Mouse (Mus musculus): ENCODE data around the gene Cd28.
"Not testable (repeated sequence)": the region's sequence is repeated elsewhere in the genome, so short reads cannot be mapped to it uniquely, and the experiment has no call there.

Gene Cd28

GRCm38 (mm10) chr1:60803128-60803824 lies 86.7 kb downstream of the Cd28 start:
- no peak for DNase-seq

GRCm38 (mm10) chr1:60803825-60804696 lies 87.5 kb downstream of the Cd28 start:
- DNase-seq = no peak

- DNase-seq = no peak
Measured at GRCm38 (mm10) chr1:60805178-60805577, 88.6 kb downstream of the Cd28 start.

DNA sequence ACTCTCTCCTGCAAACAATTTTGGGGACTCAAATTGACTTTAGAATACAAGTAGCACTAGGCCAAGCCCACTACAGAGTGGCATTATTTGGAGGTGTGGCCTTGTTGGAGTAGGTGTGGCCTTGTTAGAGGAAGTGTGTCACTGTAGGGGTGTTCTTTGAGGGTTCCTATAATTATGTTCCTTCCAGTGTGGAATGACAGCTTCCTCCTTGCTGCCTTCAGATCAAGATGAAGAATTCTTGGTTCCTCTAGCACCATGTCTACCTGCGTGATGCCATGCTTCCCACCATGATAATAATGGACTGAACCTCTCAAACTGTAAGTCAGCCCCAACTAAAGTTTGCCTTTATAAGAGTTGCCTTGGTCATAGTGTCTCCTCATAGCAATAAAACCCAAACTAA lies 91.1 kb downstream of the Cd28 start:
- DNase-seq = no peak

GRCm38 (mm10) chr1:60808466-60808865 lies 91.9 kb downstream of the Cd28 start:
- DNase-seq = no peak

GRCm38 (mm10) chr1:60809166-60809565 lies 92.6 kb downstream of the Cd28 start:
- DNase-seq = no peak

- no peak for DNase-seq
Measured at GRCm38 (mm10) chr1:60810821-60811220, 94.2 kb downstream of the Cd28 start.

DNA sequence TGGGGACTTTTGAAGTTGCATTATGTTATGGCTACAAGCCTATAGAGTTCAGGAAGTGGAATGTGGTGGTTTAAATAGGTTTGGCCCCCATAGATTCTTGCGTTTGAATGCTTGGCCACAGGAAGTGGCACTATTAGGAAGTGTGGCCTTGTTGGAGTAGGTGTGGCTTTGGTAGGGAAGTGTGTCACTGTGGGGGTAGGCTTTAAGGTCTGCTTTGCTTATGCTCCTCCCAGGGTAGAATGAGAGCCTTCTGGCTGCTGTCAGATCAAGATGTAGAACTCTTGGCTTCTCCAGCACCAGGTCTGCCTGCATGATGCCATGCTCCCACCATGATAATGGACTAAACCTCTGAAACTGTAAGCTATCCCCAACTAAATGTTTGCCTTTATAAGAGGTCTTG lies 95.4 kb downstream of the Cd28 start:
- no peak for DNase-seq

GRCm38 (mm10) chr1:60813411-60813810 lies 96.8 kb downstream of the Cd28 start:
- no peak for DNase-seq

GRCm38 (mm10) chr1:60815912-60816311 lies 99.3 kb downstream of the Cd28 start:
- no peak for DNase-seq

DNA sequence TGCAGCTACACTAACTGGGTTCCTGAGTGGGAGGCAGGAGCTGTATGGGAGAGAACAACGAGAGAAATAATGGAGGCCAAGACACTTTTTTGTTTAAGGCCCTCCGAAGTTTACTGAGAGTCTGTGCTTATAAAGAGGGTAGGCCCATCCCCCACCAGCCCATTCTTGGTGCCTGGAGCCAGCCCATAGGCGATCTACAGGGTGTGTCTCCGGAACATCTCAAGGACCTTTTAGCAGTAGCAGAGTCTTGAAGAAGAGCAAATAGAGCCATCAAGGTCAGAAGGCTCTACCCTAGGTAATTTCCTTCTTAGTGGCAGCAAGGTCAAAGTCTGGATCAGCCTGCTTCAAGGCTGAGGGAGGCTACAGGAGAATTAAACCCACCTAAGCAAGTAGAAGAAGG lies 101.9 kb downstream of the Cd28 start:
- DNase-seq = not testable (repeated sequence)

DNA sequence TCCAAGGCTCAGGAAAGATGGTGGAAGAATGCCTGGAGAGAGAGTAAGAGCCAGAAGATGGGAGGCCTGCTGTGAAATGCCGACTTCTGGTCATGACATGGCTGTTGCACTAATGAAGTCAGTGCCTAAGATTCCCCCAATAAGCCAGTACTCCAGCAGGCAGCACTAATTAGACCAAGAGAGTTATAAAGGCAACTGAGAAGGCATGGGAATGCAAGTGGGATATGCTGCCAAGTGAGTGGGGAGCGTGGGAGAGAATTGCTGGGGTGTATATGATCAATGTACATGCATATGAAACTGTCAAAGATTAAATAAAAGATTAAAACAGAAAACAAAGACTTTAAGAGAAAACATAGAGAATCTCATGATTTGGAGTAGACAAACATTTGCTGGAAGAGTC lies 103.4 kb downstream of the Cd28 start:
- no peak for DNase-seq

DNA sequence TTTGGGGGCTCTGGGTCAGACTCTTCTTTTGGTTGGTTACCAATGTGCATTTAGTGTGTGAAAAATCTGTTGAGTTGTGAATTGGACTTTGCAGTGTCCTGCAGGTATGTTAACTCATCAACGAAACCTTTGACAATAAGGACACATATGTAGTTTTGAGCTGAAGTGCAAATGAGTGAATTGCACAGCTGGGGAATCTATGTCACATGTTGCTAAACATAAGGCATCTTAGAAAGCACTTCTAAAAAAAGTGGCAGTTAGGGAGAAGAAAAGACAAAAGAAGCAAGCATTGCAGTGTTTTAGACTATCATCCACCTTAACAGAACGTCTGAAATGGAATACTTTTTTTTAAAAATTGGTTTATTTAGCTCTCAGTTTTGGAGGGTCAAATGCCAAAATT lies 104.4 kb downstream of the Cd28 start:
- DNase-seq = no peak

GRCm38 (mm10) chr1:60821590-60821989 lies 105.0 kb downstream of the Cd28 start:
- no peak for DNase-seq
